Mouse (Mus musculus) lung, embryonic 14.5 days (tissue): ENCODE results near the gene Mrpl36. TPM values are rescaled to one million over a fixed set of nuclear protein-coding genes. Genes with fewer than 3 reads are reported as not detected.
A peak's percentile ranks its signal among the peaks of the same experiment; 100 is the strongest.

Source experiments
- ATAC-seq: fragments of 200-750 bp; cut with Nextera tagmentation; 2 replicates; pipeline ENCODE4 v1.8.0; 2017; ENCODE audit warnings: mild to moderate bottlenecking, moderate TSS enrichment, moderate library complexity; ENCODE audit not compliant: insufficient read depth
- DNase-seq: peaks from one replicate; pipeline ENCODE4 v3.0.0-alpha.2; 2015
- H3K27ac ChIP-seq: fragments of 300-500 bp; sonication (generic); 2 replicates; pipeline ENCODE4 v1.5.1; 2014; ENCODE audit warnings: low read depth, mild to moderate bottlenecking, moderate library complexity
- H3K27me3 ChIP-seq: fragments of 300-500 bp; sonication (generic); 2 replicates; pipeline ENCODE4 v1.6.1; 2014; ENCODE audit warnings: low read length, control low read depth; ENCODE audit not compliant: insufficient read depth
- H3K36me3 ChIP-seq: fragments of 300-500 bp; sonication (generic); 2 replicates; pipeline ENCODE4 v1.6.1; 2014; ENCODE audit warnings: control low read depth; ENCODE audit not compliant: insufficient read depth
- H3K4me1 ChIP-seq: fragments of 300-500 bp; sonication (generic); 2 replicates; pipeline ENCODE4 v1.6.1; 2014; ENCODE audit warnings: antibody characterized with exemption, control low read depth; ENCODE audit not compliant: insufficient read depth
- H3K4me2 ChIP-seq: fragments of 300-500 bp; sonication (generic); 2 replicates; pipeline ENCODE4 v1.6.1; 2014; ENCODE audit warnings: mild to moderate bottlenecking
- H3K4me3 ChIP-seq: fragments of 300-500 bp; sonication (generic); 2 replicates; pipeline ENCODE4 v1.5.1; 2014; ENCODE audit warnings: low read depth, low read length
- H3K9ac ChIP-seq: fragments of 300-500 bp; sonication (generic); 2 replicates; pipeline ENCODE4 v1.6.1; 2014
- H3K9me3 ChIP-seq: fragments of 300-500 bp; sonication (generic); 2 replicates; pipeline ENCODE4 v1.6.1; 2016; ENCODE audit warnings: low read depth, low read length, control low read depth
- CTCF ChIP-seq: IDR thresholded peaks from 2 replicates; pipeline ENCODE4 v1.5.1; 2016; ENCODE audit warnings: antibody characterized with exemption, low read depth
- WGBS: fragments of 180-500 bp; shearing (Covaris S2); extraction: QIAGEN DNeasy Blood & Tissue Kit; methylation state at CpG from one replicate; pipeline ENCODE4 v1.1.7; 2014; 5-methylcytosine and 5-hydroxymethylcytosine counted together
- polyA plus RNA-seq: library from polyadenylated mRNA; unstranded; fragments of >200 nt; fragmentation: Nextera tagmentation; extraction: Ambion mirVana; gene quantifications from 2 replicates; pipeline ENCODE4 v1.2.1, GENCODE M21; 2014

The Mrpl36 gene
- polyA plus RNA-seq: 139 and 147 TPM in 2 replicates

DNA sequence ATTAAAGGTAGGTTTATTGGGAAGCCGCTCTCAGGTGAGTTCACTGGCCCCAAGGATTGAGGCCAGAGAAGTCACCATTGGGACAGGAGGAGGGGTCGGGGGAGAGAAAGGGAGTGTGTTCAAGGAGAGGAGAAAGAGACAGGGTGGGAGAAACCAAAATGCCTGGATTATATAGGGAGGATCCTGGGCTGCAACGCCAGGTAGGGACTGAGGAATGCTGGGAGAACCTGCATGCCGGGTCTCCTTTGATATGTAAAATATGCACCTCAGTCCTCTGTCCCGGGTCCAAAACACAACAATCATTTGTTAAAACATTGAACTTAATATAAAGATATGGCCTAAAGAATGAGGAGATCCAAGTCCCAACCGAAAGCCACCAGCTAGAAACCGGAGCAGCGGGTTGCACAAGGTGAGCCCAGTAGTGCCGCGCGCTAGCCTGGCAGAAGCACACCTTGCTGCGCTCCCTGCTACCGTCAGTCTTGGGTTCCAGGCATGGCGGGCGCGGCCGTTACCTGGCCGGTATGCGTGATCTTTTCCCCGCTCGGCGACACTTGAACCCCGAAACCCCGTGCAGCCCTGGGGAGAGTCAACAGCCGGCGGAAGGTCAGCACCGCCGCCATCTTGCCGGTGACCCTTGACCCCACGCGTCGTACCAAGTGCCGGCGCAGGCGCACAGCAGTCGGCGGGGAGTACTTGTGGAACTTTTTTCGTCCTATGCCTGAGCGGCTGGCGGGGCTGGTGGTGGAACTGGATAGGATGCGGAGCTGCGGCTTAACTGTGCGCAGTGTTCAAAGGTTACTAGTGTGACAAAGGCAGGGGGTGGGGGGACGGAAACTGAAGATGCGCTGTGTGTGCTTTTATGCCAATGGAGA lies at the start of gene Mrpl36, which contains the start of gene Ndufs6:
Gene Mrpl36 (plus strand): TSS at position 687 of the 872 bp plus-strand sequence.
Gene Ndufs6 (minus strand): TSS at position 716 of the 872 bp plus-strand sequence.
- peaks cover 2% of the 10 kb centered on the region; the same call in 1 of the 2 replicates for H3K4me1 ChIP-seq
- no peaks in the 10 kb centered on the region for H3K27me3 ChIP-seq
- H3K4me3 ChIP-seq: peak within 1 kb of the TSS; percentile 62
- H3K9me3 ChIP-seq: no peaks in the 10 kb centered on the region
- WGBS: 2% methylated on average over 45 of the region's 45 CpGs
- TF ChIP-seq CTCF: no peak
- peak within 1 kb of the TSS; percentile 67; the same call in 1 of the 2 replicates for H3K27ac ChIP-seq
- peaks cover 32% of the 10 kb centered on the region for H3K36me3 ChIP-seq
- peak; percentile 95 for DNase-seq
- H3K9ac ChIP-seq: peak within 1 kb of the TSS; percentile 63
- peak; percentile 91 for ATAC-seq
- peak within 1 kb of the TSS; percentile 76 for H3K4me2 ChIP-seq

DNA sequence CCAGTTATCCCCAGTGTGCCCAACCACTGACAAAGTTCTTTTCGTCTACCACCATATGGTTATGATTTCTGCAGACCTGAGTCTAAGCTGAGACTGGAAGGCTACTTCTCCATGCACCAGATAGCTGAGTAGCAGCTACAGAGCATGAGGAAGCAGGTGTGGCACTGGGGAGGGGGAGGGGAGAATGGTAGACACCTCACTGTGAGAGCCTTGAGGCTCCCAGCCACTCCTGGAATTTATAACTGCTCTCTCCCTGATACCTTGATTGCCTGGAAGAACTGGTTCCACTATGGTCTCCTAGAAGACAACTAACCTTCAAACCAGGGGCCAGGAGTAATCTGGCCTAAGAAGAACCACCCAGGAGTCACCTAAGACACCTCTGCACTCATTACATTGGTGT lies 49.1 kb upstream of the Mrpl36 start:
- WGBS: 68% methylated on average over 1 of the region's 1 CpGs
- ATAC-seq (no peak), DNase-seq (no peak)
- peaks cover 8% of the 10 kb centered on the region for H3K27me3 ChIP-seq
- H3K4me3 ChIP-seq: no peak overlapping the region
- no peak overlapping the region for H3K4me2 ChIP-seq
- TF ChIP-seq CTCF: no peak
- H3K27ac ChIP-seq: no peak overlapping the region
- no peak overlapping the region for H3K9ac ChIP-seq
- H3K4me1 ChIP-seq: no peaks in the 10 kb centered on the region
- no peaks in the 10 kb centered on the region for H3K36me3 ChIP-seq
- H3K9me3 ChIP-seq: no peaks in the 10 kb centered on the region

DNA sequence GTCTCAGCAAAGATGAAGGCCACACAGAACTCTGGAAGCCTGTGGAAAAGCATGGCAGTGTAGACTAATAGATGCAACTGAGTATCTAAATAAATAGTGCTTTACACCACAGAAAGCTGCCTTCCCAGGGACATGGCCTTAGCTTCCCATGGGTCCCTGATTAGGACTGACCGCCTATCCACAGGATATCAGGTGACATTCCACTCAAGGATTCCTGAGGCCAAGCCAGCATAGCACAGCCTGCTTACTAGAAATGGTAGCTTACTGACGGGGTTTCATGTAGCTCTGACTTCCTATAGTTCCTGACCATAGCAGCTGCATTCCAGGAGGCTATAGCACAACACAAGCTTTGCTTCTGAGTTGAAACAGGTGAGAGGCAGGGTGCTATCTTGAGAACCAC lies 45.9 kb upstream of the Mrpl36 start:
- 55% methylated on average over 2 of the region's 2 CpGs for WGBS
- H3K9ac ChIP-seq: no peak overlapping the region
- H3K36me3 ChIP-seq: no peaks in the 10 kb centered on the region
- no peak overlapping the region for H3K4me3 ChIP-seq
- H3K4me2 ChIP-seq: no peak overlapping the region
- H3K27ac ChIP-seq: no peak overlapping the region
- ATAC-seq (no peak), DNase-seq (no peak)
- no peaks in the 10 kb centered on the region for H3K4me1 ChIP-seq
- no peaks in the 10 kb centered on the region for H3K27me3 ChIP-seq
- H3K9me3 ChIP-seq: no peaks in the 10 kb centered on the region
- no peak for TF ChIP-seq CTCF

DNA sequence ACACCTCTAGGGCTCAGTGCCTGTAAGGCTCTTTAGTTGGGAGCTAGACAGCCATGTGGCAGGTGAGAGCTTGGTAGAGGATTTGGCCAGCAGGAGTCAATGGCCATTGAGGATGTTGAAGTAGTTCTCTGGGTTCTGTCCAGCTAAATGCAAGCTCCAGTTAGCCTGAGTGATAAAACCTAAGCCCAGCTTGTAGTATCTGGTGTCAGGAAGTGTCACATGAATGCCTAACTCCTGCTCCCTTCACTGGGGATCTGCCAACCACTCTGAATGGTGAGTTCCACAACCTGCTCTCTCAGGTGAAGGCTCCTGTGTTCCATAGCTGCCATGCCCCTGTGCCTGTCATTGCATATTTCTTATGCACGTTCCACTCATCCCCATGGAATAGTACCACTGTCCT lies 44.8 kb upstream of the Mrpl36 start:
- no peaks in the 10 kb centered on the region for H3K4me1 ChIP-seq
- 88% methylated on average over 1 of the region's 1 CpGs for WGBS
- no peak overlapping the region for H3K4me3 ChIP-seq
- ATAC-seq (no peak), DNase-seq (no peak)
- H3K9me3 ChIP-seq: no peaks in the 10 kb centered on the region
- TF ChIP-seq CTCF: no peak
- no peaks in the 10 kb centered on the region for H3K36me3 ChIP-seq
- H3K27me3 ChIP-seq: no peaks in the 10 kb centered on the region
- no peak overlapping the region for H3K27ac ChIP-seq
- no peak overlapping the region for H3K4me2 ChIP-seq
- no peak overlapping the region for H3K9ac ChIP-seq

DNA sequence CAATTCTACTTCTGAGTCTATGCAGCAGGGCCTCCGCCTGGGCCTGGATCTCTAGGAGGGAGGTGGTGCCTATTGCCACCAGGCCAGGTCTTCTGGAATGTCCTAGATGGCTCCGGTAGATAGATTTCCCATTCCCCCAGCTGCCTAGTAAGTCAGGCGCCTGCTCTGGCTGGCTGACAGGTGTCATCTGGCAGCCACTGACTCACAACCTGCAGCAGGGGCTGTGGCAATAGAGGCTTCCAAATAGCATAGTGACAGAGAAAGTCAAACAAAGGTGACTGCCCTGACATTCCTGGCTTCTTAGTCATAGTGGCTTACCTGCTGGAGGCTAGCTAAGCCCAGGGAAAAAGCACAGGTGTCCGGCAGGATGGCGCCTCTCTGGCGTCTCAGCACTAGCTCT lies 38.1 kb upstream of the Mrpl36 start:
- Histone ChIP-seq H3K9me3 (no peaks in the 10 kb centered on the region), H3K36me3 (no peaks in the 10 kb centered on the region), H3K9ac (no peak overlapping the region), H3K4me2 (no peak overlapping the region), H3K27ac (peak overlapping the region; percentile 50; the same call in 1 of the 2 replicates), H3K4me3 (no peak overlapping the region), H3K27me3 (no peaks in the 10 kb centered on the region), H3K4me1 (no peaks in the 10 kb centered on the region)
- ATAC-seq (peak; percentile 77; the same call in 1 of the 2 replicates), DNase-seq (peak; percentile 46)
- WGBS: 56% methylated on average over 6 of the region's 6 CpGs
- no peak for TF ChIP-seq CTCF

DNA sequence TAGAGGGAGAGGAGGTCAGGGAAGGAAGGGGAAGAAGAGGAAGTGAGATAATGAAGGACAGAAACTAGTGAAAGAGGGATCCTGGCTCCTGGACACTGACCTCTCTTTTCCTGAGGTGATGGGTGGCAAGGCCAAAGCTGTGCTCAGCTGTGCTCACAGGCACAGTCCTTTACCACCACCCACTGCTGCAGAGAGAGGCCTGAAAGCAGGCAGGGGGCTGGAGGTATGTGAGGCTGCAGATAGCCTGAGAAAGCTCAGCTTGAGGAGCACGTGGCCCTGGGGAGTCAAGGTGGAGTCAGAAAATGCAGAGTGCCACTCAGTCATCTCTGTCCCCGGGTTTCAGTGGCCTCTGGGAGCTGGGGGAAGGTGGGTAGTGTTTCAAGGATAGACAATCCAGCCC lies 37.2 kb upstream of the Mrpl36 start:
- Histone ChIP-seq H3K4me3 (no peak overlapping the region), H3K27ac (no peak overlapping the region), H3K4me1 (no peaks in the 10 kb centered on the region), H3K36me3 (no peaks in the 10 kb centered on the region), H3K9ac (no peak overlapping the region), H3K9me3 (no peaks in the 10 kb centered on the region), H3K4me2 (no peak overlapping the region), H3K27me3 (no peaks in the 10 kb centered on the region)
- TF ChIP-seq CTCF: no peak
- 0 out of 2 replicates have a peak, but pooled peaks have one; percentile 44 for ATAC-seq
- no peak for DNase-seq
- WGBS: 3% methylated on average over 2 of the region's 2 CpGs

DNA sequence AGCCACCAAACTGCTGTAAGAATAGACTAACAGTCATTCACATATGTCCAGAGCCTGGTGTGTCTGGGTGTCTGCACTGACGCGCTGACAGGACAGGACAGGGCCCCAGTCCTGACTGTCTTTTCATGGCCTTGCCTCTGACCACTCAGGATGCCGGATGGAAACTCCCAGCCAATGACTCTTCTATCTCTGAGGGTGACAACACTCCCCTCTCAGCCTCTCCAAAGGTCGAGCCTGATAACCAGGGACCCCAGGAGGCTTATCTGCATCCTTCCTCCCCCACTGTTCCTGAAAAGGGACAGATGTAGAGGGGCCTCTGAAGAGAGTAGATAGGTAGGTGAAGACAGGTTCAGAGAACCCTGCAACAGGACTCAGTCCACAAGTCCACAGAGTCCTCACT lies 29.6 kb upstream of the Mrpl36 start:
- 54% methylated on average over 4 of the region's 4 CpGs for WGBS
- Histone ChIP-seq H3K36me3 (no peaks in the 10 kb centered on the region), H3K4me1 (no peaks in the 10 kb centered on the region), H3K9ac (no peak overlapping the region), H3K9me3 (no peaks in the 10 kb centered on the region), H3K27ac (no peak overlapping the region), H3K4me2 (no peak overlapping the region), H3K4me3 (no peak overlapping the region), H3K27me3 (no peaks in the 10 kb centered on the region)
- TF ChIP-seq CTCF: no peak
- ATAC-seq (no peak), DNase-seq (no peak)
